Mouse (Mus musculus) ES-Bruce4 (cell line): ENCODE data around the gene Hoxd4. TPM values are rescaled to one million over a fixed set of nuclear protein-coding genes. Genes with fewer than 3 reads are reported as not detected.

Experiments used
- H3K27ac ChIP-seq: 2 replicates; pipeline ENCODE4 v1.5.1; 2012; ENCODE audit warnings: low read length, inconsistent platforms; ENCODE audit not compliant: insufficient read depth
- H3K27me3 ChIP-seq: 2 replicates; pipeline ENCODE4 v1.6.1; 2012; ENCODE audit warnings: mild to moderate bottlenecking, low read length, inconsistent platforms; ENCODE audit not compliant: control insufficient read depth, poor library complexity, insufficient read depth, severe bottlenecking
- H3K36me3 ChIP-seq: 2 replicates; pipeline ENCODE4 v1.6.1; 2012; ENCODE audit warnings: inconsistent platforms, mild to moderate bottlenecking, low read length, moderate library complexity; ENCODE audit not compliant: control insufficient read depth, poor library complexity, insufficient read depth, severe bottlenecking
- H3K4me1 ChIP-seq: one replicate; pipeline ENCODE4 v1.8.1; 2011; ENCODE audit warnings: low read length; ENCODE audit not compliant: control insufficient read depth, insufficient read depth
- H3K4me3 ChIP-seq: 2 replicates; pipeline ENCODE4 v1.5.1; 2011; ENCODE audit warnings: low read depth, mild to moderate bottlenecking, low read length
- H3K9ac ChIP-seq: 2 replicates; pipeline ENCODE4 v1.6.1; 2012; ENCODE audit warnings: low read depth, mild to moderate bottlenecking, inconsistent platforms; ENCODE audit not compliant: poor library complexity, severe bottlenecking
- H3K9me3 ChIP-seq: replicated peaks from 2 replicates; pipeline ENCODE4 v1.6.1; 2012; ENCODE audit warnings: mild to moderate bottlenecking, low read length, inconsistent platforms; ENCODE audit not compliant: control insufficient read depth, poor library complexity, insufficient read depth, severe bottlenecking
- CTCF ChIP-seq: IDR thresholded peaks from one replicate; pipeline ENCODE4 v1.8.1; 2011; ENCODE audit warnings: low read depth, low read length
- EP300 ChIP-seq: IDR thresholded peaks from 2 replicates; pipeline ENCODE4 v1.6.1; 2011; ENCODE audit warnings: low read depth, low read length; ENCODE audit not compliant: insufficient read depth
- POLR2A ChIP-seq: IDR thresholded peaks from one replicate; pipeline ENCODE4 v1.8.1; 2011; ENCODE audit warnings: low read length; ENCODE audit not compliant: insufficient read depth
- polyA plus RNA-seq: library from polyadenylated mRNA; stranded (reverse); fragments of >200 nt; gene quantifications from 2 replicates; pipeline ENCODE4 v1.2.4, GENCODE M21; 2011; ENCODE audit warnings: low read depth; ENCODE audit not compliant: missing spikeins, insufficient read depth, insufficient read length

Gene Hoxd4
- polyA plus RNA-seq, 1 experiment: 0.40 TPM

DNA sequence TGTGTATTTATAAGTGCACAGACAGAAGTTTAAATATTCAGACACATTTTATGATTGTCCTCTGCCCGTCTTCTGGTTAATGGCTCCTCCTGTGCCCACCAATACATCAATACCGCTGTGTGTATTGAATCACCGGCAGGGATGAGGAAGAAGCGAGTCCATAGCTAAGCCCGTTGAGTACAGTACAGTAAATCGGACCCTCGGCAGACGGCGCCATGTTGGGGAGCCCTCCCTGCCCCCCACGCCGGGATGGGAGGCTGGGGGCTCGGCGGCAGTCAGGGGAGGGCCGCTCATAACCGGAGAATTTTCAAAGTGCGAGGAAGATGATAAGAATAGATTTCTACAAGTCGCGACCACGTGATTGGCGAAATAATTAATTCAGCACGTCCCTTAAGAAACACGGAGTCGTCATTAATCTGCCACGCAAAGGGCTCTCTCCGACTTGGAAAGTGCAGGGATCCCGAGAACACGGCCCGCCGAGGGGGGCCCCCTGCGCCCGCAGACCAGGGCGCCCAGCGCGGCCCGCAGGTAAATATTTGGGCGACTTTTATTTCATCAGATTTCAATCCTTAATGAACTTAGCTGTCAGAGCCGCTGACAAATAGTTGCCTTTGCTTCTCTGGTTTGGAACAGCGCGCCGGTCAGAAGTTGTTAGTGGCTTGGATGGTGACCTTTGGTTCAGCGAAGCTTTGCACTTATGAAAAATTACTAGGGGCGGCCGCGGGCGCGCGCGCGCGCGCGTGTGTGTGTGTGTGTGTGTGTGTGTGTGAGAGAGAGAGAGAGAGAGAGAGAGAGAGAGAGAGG is 21.0 kb downstream of the Hoxd4 start:
- Histone ChIP-seq H3K4me1 (no peaks in the 10 kb centered on the region), H3K27ac (no peak overlapping the region), H3K27me3 (peaks cover 52% of the 10 kb centered on the region), H3K9me3 (no peaks in the 10 kb centered on the region), H3K4me3 (peak overlapping the region; percentile 8; the same call in 1 of the 2 replicates), H3K9ac (no peak overlapping the region), H3K36me3 (no peaks in the 10 kb centered on the region)
- TF ChIP-seq POLR2A: no peak

DNA sequence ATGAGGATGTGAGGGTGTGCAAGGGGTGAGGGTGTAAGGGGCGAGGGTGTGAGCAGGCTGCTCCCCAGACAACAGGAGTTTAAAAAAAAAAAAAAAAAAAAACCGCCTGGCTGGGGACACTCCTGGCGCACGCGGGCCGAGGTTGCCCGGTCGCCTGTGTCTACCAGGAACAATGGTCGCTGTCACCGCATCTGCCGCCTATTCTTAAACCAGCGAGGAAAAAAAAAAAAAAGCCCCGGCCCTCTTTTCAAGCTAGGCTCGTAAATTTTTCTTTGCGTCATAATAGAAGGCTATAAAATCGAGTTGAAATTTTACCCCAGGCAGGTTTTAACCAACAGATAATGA is 21.6 kb downstream of the Hoxd4 start:
- TF ChIP-seq POLR2A (no peak), EP300 (no peak), CTCF (no peak)
- no peaks in the 10 kb centered on the region for H3K9me3 ChIP-seq
- no peak overlapping the region for H3K9ac ChIP-seq
- no peak overlapping the region for H3K27ac ChIP-seq
- H3K4me1 ChIP-seq: no peaks in the 10 kb centered on the region
- peaks cover 57% of the 10 kb centered on the region for H3K27me3 ChIP-seq
- H3K36me3 ChIP-seq: no peaks in the 10 kb centered on the region
- H3K4me3 ChIP-seq: peak overlapping the region; percentile 8; the same call in 1 of the 2 replicates

DNA sequence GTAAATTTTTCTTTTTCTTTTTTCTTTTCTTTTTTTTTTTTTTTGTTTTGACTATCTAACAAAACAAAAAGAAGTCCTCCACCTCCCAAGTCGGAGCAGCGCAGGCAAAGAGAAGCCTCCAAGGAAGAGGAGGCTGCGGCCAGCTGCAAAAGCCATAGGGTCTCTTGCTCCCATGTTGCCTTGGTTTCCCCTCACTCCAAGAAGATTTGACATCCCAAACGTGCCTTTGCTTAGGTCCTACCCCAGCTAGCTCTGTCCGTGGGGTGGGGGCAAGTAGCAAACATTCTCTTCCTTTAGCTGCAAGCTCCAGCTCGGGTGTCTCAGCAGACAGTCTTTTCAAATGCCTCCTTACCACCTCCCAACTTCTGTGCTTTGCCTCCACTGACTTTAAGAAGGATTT is 22.0 kb downstream of the Hoxd4 start:
- H3K9ac ChIP-seq: no peak overlapping the region
- H3K4me1 ChIP-seq: no peaks in the 10 kb centered on the region

DNA sequence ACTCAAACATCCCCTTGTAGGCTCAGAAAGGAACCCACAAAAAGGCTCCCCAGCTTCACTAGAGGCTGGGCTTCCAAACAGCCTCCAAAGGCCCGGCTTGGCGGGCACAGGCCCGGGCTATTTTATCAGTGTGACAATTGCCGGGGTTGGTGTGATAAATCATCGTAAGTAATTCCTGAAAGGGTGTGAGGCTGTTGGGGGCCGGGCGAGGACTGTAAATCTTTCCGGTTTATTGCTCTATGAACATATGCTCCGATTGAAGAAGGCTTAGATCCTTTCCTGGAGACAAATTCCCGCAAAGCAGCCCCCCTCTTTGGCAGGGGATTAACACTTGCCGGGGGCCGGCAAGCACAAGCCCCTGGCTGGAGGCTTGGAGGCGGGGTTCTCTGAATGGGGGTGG is 22.7 kb downstream of the Hoxd4 start:
- Histone ChIP-seq H3K9me3 (no peaks in the 10 kb centered on the region), H3K27ac (no peak overlapping the region), H3K27me3 (peaks cover 63% of the 10 kb centered on the region), H3K36me3 (no peaks in the 10 kb centered on the region), H3K4me3 (no peak overlapping the region), H3K4me1 (no peaks in the 10 kb centered on the region), H3K9ac (no peak overlapping the region)
- TF ChIP-seq POLR2A: no peak
- TF ChIP-seq EP300: no peak
- no peak for TF ChIP-seq CTCF

More for the DNA sequence above, 22.0 kb downstream of the Hoxd4 start:
- no peaks in the 10 kb centered on the region for H3K36me3 ChIP-seq
- peaks cover 62% of the 10 kb centered on the region for H3K27me3 ChIP-seq
- no peak overlapping the region for H3K27ac ChIP-seq
- no peak for TF ChIP-seq POLR2A
- no peak for TF ChIP-seq CTCF
- no peak for TF ChIP-seq EP300
- H3K4me3 ChIP-seq: no peak overlapping the region
- H3K9me3 ChIP-seq: no peaks in the 10 kb centered on the region

DNA sequence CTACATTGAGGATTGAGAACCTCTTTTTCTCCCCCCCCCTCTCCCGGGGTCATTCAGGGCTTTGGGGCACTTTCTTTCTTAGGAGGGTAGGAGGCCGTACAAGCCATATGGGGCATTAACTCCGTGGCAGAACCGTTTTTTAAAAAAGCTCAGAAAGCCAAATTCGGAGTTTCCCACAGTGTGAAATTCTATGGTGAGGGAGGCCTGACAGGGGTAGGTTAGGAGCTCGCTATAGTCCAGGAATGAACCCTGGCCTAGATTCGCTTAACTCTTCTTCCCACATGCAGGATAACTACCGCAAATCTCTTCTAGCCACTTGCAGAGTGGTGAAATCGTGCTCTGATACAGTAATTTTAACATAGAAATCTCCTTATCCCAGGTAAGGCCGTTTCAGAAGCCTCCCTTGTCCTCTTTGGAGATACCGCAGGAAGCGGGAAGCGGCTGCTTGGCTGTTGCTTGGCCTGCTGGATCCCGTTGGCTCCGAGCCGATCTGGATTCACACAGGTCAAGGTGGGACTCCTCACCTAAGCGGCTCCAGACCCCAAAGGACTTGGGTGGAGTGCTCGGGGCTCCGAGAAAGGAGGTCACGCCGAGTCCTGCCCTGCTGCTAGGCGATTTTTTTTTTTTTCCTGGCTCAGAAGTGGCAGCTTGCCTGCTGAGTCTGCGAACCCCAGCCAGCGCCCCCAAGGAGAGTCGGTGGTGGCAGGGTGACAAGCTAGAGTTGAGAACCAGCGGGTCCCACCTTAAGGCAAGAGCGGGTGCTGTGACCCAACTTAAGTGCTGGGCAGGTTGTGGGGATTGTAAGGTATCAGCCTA is 23.5 kb downstream of the Hoxd4 start:
- no peaks in the 10 kb centered on the region for H3K4me1 ChIP-seq
- no peak overlapping the region for H3K9ac ChIP-seq
- H3K27ac ChIP-seq: no peak overlapping the region
- no peaks in the 10 kb centered on the region for H3K9me3 ChIP-seq
- TF ChIP-seq POLR2A: no peak
- no peaks in the 10 kb centered on the region for H3K36me3 ChIP-seq
- H3K4me3 ChIP-seq: no peak overlapping the region
- peaks cover 69% of the 10 kb centered on the region for H3K27me3 ChIP-seq
